Mouse (Mus musculus) hindbrain, embryonic 13.5 days (tissue): Measurements from ENCODE around the gene Trex2. TPM values are rescaled to one million over a fixed set of nuclear protein-coding genes. Genes with fewer than 3 reads are reported as not detected.

Experiments
- ATAC-seq: fragments of 200-750 bp; cut with Nextera tagmentation; 2 replicates; pipeline ENCODE4 v1.8.0; 2017; ENCODE audit warnings: moderate TSS enrichment; ENCODE audit not compliant: low FRiP score
- H3K27ac ChIP-seq: fragments of 300-500 bp; sonication (generic); 2 replicates; pipeline ENCODE4 v1.5.1; 2015; ENCODE audit warnings: inconsistent platforms, mild to moderate bottlenecking, moderate library complexity
- H3K27me3 ChIP-seq: fragments of 300-500 bp; sonication (generic); 2 replicates; pipeline ENCODE4 v1.6.1; 2015; ENCODE audit warnings: mild to moderate bottlenecking, inconsistent platforms
- H3K36me3 ChIP-seq: fragments of 300-500 bp; sonication (generic); 2 replicates; pipeline ENCODE4 v1.6.1; 2015; ENCODE audit warnings: mild to moderate bottlenecking, inconsistent platforms
- H3K4me1 ChIP-seq: fragments of 300-500 bp; sonication (generic); replicated peaks from 2 replicates; pipeline ENCODE4 v1.6.1; 2015; ENCODE audit warnings: inconsistent platforms
- H3K4me2 ChIP-seq: fragments of 300-500 bp; sonication (generic); 2 replicates; pipeline ENCODE4 v1.6.1; 2015; ENCODE audit warnings: inconsistent platforms, mild to moderate bottlenecking, moderate library complexity
- H3K4me3 ChIP-seq: fragments of 300-500 bp; sonication (generic); 2 replicates; pipeline ENCODE4 v1.5.1; 2015; ENCODE audit warnings: mild to moderate bottlenecking, inconsistent platforms
- H3K9ac ChIP-seq: fragments of 300-500 bp; sonication (generic); 2 replicates; pipeline ENCODE4 v1.6.1; 2015; ENCODE audit warnings: mild to moderate bottlenecking, inconsistent platforms
- H3K9me3 ChIP-seq: fragments of 300-500 bp; sonication (generic); 2 replicates; pipeline ENCODE4 v1.6.1; 2016; ENCODE audit warnings: inconsistent platforms
- WGBS: fragments of 180-500 bp; shearing (Covaris S2); methylation state at CpG from one replicate; pipeline ENCODE4 v1.1.7; 2015; 5-methylcytosine and 5-hydroxymethylcytosine counted together
- polyA plus RNA-seq: library from polyadenylated mRNA; unstranded; fragments of >200 nt; fragmentation: Nextera tagmentation; extraction: Ambion mirVana; gene quantifications from 2 replicates; pipeline ENCODE4 v1.2.1, GENCODE M21; 2015

Gene Trex2
- not detected in 2 replicates for polyA plus RNA-seq

DNA sequence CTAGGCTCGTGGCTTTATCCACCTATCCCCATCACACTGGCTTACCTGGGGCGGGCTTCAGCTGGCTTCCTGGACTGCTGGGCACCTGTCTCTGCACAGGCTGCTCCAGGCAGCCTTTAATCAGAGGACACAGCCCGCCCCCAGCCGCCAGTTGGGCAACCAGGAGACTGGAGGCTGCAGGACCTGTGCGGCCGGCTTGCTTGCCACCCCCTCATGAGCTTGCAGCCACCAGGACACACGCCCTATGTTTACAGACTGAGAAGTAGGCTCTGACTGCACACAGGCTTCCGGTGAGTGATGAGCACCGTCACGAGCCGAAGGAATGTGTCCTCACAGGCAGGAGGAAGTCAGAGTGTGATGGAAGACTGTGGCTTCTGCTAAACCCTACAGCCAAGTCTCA, at the start of gene Trex2:
TSS of gene Trex2 (minus strand) at position 93 of the 400 bp plus-strand sequence.
- no peak within 1 kb of the TSS for H3K4me2 ChIP-seq
- no peaks in the 10 kb centered on the region for H3K27me3 ChIP-seq
- WGBS, result 90% methylated on average over 11 of the region's 11 CpGs
- no peak for ATAC-seq
- H3K9ac ChIP-seq, result no peak within 1 kb of the TSS
- peaks cover 17% of the 10 kb centered on the region for H3K36me3 ChIP-seq
- no peaks in the 10 kb centered on the region for H3K9me3 ChIP-seq
- H3K4me3 ChIP-seq, result no peak within 1 kb of the TSS
- H3K4me1 ChIP-seq, result no peaks in the 10 kb centered on the region
- H3K27ac ChIP-seq, result no peak within 1 kb of the TSS

DNA sequence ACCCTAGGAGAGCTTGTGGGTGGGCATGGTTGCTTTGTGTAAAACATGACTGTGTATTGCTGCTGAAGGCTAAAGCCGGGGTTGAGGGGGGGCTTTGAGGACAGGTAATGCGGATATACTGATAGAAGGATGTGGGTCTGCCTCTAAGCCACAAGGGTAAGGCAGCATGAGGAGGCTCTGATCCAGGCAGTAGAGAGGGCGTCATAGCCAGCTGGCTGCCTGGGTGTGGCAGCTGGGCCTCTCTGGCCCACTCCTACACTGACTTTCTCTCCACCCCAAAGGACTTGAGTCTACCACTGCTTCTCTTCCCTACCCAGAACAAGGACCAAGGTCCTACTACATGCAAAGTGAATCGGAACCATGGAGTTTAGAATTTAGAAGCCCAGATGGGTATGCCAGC, 49.7 kb upstream of the Trex2 start:
- H3K4me1 ChIP-seq, result no peaks in the 10 kb centered on the region
- no peak for ATAC-seq
- H3K9me3 ChIP-seq, result no peaks in the 10 kb centered on the region
- no peak overlapping the region for H3K27ac ChIP-seq
- H3K27me3 ChIP-seq, result 0 out of 2 replicates have a peak, but pooled peaks cover 6% of the 10 kb centered on the region
- 94% methylated on average over 4 of the region's 4 CpGs for WGBS
- peak overlapping the region; percentile 23; the same call in 1 of the 2 replicates for H3K4me2 ChIP-seq
- no peak overlapping the region for H3K9ac ChIP-seq
- H3K4me3 ChIP-seq, result no peak overlapping the region
- no peaks in the 10 kb centered on the region for H3K36me3 ChIP-seq

DNA sequence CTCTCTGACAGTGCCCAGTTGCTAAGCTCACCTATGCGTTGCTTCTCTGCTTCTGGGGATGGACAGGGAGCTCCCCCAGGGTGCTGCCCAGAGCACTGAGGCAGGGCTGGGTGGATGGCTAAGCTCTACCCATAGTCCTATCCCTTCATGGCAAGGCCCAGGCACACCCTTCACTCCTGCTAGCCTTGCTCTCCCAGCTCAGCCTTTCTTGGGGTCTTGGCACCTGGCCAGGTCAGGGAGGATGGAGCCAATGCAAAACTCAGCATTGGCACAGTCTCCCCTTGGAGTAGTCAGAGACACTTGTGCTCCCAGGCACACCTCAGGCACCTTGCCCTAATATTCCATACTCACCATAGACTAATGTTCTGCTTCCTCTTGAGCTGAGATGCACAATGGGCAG, 48.9 kb upstream of the Trex2 start:
- H3K4me3 ChIP-seq, result peak overlapping the region; percentile 12; the same call in 1 of the 2 replicates
- no peak overlapping the region for H3K27ac ChIP-seq
- 31% methylated on average over 1 of the region's 1 CpGs for WGBS
- 0 out of 2 replicates have a peak, but pooled peaks cover 6% of the 10 kb centered on the region for H3K27me3 ChIP-seq
- H3K4me2 ChIP-seq, result peak overlapping the region; percentile 23
- H3K36me3 ChIP-seq, result no peaks in the 10 kb centered on the region
- no peak for ATAC-seq
- H3K9ac ChIP-seq, result no peak overlapping the region
- H3K4me1 ChIP-seq, result no peaks in the 10 kb centered on the region
- H3K9me3 ChIP-seq, result no peaks in the 10 kb centered on the region

DNA sequence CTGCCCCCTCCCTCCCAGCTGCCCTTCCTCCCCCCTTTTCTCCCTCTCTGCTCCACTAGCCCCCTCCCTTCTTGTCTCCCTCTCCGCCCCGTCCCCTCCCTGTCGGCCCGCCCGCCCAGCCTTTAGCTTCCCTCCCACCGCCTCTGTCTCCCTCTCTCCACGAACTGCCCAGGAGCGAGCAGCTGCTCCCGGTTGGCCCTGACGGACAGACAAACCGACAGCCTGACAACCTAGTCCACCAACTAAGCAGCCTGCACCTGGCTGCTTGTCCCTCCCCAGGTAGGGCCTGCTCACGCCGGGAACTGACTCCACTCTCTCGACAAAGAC, 48.3 kb upstream of the Trex2 start, which contains the start of gene Bgn:
TSS of gene Bgn (plus strand) at position 119 of the 327 bp plus-strand sequence.
- H3K27me3 ChIP-seq, result 0 out of 2 replicates have a peak, but pooled peaks cover 6% of the 10 kb centered on the region
- peak within 1 kb of the TSS; percentile 12; the same call in 1 of the 2 replicates for H3K4me3 ChIP-seq
- no peaks in the 10 kb centered on the region for H3K4me1 ChIP-seq
- H3K27ac ChIP-seq, result no peak within 1 kb of the TSS
- H3K9ac ChIP-seq, result no peak within 1 kb of the TSS; the same call in 1 of the 2 replicates
- ATAC-seq, result no peak
- H3K36me3 ChIP-seq, result no peaks in the 10 kb centered on the region
- 39% methylated on average over 7 of the region's 14 CpGs for WGBS
- H3K9me3 ChIP-seq, result no peaks in the 10 kb centered on the region
- peak within 1 kb of the TSS; percentile 23 for H3K4me2 ChIP-seq

DNA sequence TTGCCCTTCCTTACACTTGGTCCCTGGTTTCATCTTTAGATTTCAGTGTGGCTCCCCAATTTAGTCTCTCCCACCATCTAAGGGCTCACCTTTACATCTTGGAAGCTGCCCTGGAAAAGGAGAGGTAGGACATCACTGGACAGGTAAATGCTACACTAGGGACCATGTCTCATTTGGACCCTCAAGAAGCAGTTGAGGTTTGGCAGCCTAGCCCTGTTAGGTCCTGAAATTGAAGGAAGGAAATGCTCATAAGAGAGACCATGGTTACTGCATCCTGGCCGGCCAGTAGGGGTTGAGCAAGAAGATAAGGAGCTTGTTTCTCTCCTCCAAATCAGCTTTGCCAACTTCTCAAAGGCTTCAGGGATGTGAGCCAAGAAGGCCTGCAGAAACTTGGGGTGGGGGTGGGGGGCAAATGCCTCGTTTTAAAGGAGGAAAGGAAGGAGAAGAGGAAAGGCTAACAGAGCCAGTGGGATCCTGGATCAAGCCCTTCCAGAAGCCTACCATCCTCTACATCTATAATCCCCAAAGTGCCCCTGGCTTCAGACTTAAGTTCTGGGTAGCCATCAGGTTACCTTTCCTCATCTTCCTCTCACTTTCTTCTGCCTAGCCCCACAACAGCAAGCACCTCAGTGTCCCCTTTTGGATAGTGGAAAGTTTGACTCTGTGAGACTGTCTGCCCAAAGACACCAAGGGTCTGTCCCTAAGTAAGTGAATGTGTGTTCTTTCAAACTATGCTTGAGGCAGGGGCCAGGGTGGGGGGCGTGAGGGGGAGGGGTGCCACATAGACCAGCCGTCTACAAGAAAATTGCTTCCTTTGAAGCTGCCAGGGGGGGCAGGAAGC, 47.7 kb upstream of the Trex2 start:
- H3K4me2 ChIP-seq, result peak overlapping the region; percentile 23; the same call in 1 of the 2 replicates
- 0 out of 2 replicates have a peak, but pooled peaks cover 6% of the 10 kb centered on the region for H3K27me3 ChIP-seq
- no peak overlapping the region for H3K9ac ChIP-seq
- 63% methylated on average over 4 of the region's 4 CpGs for WGBS
- no peaks in the 10 kb centered on the region for H3K9me3 ChIP-seq
- H3K27ac ChIP-seq, result no peak overlapping the region
- H3K36me3 ChIP-seq, result no peaks in the 10 kb centered on the region
- H3K4me1 ChIP-seq, result no peaks in the 10 kb centered on the region
- ATAC-seq, result no peak
- H3K4me3 ChIP-seq, result no peak overlapping the region

DNA sequence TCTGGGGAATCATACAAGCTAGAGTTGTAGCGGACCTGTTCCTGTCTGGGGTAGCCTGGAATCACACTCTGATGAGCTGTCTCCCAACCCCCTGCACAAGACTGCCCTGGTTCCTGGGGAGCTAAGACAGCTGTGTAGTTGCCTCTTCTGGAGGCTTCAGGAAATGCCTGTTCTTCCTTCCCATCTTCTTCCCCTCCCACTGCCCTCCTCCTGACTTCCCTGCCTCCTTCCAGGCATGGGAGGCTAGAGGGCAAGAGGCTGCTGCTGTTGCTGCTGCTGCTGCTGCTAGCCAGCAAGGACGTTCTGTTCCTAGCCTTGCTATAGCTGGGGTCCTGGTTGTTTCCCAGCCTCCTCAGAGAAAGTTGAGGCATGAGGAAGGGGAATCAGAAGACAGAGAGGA, 45.2 kb upstream of the Trex2 start:
- Histone ChIP-seq H3K36me3 (no peaks in the 10 kb centered on the region), H3K4me1 (no peaks in the 10 kb centered on the region), H3K9ac (no peak overlapping the region), H3K4me2 (no peak overlapping the region), H3K4me3 (no peak overlapping the region), H3K9me3 (no peaks in the 10 kb centered on the region), H3K27ac (no peak overlapping the region), H3K27me3 (0 out of 2 replicates have a peak, but pooled peaks cover 3% of the 10 kb centered on the region)
- no peak for ATAC-seq
- WGBS, result 76% methylated on average over 2 of the region's 2 CpGs

DNA sequence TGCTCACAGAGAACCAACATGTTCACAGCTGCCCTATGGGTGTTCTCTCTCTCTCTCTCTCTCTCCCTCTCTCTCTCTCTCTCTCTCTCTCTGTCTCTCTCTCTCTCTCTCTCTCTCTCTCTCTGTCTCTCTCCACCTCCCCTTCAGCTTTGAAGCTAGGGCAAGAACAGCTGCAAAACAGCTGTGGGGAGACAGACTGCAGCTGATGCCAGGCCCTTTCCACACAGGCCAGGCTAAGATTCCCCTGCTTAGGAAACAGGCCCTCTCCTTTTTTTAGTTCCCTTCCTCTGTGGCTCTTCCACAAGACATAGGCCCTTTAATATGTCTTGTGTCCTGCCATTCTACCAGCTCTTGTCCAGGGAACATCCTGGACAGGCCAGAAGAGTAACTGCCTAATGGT, 44.5 kb upstream of the Trex2 start:
- Histone ChIP-seq H3K9me3 (no peaks in the 10 kb centered on the region), H3K4me2 (no peak overlapping the region), H3K9ac (no peak overlapping the region), H3K27ac (no peak overlapping the region), H3K36me3 (no peaks in the 10 kb centered on the region), H3K27me3 (0 out of 2 replicates have a peak, but pooled peaks cover 3% of the 10 kb centered on the region), H3K4me3 (no peak overlapping the region), H3K4me1 (0 out of 2 replicates have a peak, but pooled peaks cover 1% of the 10 kb centered on the region)
- ATAC-seq, result no peak

DNA sequence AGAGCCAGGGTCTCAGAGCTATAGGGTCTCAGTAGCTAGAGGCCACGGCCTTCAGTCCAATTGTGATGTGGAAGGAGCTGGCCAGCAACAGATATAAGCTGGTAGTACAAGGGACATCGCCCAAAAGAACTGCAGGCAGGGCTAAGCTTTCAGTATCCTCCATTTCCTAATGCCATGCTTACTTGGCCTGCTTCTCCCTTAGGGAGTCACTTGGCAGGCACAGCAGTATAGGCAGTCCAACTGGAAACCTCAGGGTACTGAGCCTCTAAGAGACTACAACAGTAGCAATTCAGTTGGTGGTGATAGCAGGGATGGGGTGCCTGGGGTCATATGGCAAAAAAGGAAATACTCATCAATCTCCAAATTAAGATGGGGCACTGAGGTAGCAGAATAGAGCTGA, 42.4 kb upstream of the Trex2 start:
- Histone ChIP-seq H3K27ac (no peak overlapping the region), H3K9me3 (no peaks in the 10 kb centered on the region), H3K9ac (no peak overlapping the region), H3K27me3 (no peaks in the 10 kb centered on the region), H3K4me2 (no peak overlapping the region), H3K4me3 (no peak overlapping the region), H3K36me3 (no peaks in the 10 kb centered on the region), H3K4me1 (0 out of 2 replicates have a peak, but pooled peaks cover 3% of the 10 kb centered on the region)
- ATAC-seq, result no peak
- WGBS, result 92% methylated on average over 2 of the region's 2 CpGs

DNA sequence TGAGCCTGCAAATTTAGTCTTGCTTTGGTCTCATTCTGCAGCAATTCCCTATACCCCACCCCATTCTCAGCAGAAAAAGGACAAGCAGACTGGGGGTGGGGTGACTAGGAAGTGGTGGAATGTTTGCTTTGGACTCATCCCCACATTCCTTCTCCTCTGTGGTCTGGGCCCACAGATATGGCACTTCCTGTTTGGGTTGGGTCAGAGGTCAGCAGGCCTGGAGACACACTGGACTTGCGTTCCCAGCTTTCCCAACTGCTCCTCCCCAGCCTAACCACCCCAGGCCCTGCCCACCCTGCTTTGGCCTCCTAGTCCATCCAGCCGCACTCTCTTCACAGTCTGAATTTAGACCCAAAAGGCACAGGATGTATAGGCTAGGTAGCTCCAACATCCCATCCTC, 41.5 kb upstream of the Trex2 start:
- H3K9me3 ChIP-seq, result no peaks in the 10 kb centered on the region
- no peak overlapping the region for H3K9ac ChIP-seq
- H3K36me3 ChIP-seq, result no peaks in the 10 kb centered on the region
- WGBS, result 85% methylated on average over 2 of the region's 2 CpGs
- H3K4me2 ChIP-seq, result no peak overlapping the region
- ATAC-seq, result no peak
- 0 out of 2 replicates have a peak, but pooled peaks cover 3% of the 10 kb centered on the region for H3K4me1 ChIP-seq
- no peaks in the 10 kb centered on the region for H3K27me3 ChIP-seq
- H3K4me3 ChIP-seq, result no peak overlapping the region
- H3K27ac ChIP-seq, result no peak overlapping the region

DNA sequence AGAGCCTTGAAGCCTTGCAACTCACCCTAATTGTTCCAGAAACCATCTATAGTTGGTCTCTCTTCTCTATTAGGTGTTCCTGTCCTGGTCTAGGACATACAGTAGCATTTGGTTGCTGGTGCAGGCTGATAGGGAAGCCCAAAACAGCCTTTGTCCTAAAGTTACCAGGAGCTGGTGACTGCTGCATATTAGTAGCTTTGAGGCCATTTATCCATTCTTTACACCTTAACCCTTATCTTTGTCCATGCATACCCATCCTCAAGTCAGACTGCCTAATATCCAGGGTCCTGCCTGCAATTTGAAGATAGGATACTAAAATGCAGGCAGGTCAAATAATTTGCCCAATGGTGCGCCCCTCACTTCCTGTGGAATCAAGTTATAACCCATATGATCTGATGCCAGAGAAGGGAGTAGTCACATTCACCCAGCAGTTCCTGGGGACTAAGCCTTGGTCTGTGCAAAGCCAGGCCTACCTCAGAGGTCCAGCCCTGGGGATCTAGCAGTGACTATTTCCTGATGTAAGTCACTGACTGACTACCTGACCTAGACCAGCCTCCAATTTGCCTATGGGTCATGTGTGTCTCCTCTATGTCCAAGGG, 40.6 kb upstream of the Trex2 start:
- H3K36me3 ChIP-seq, result no peaks in the 10 kb centered on the region
- no peak overlapping the region for H3K9ac ChIP-seq
- ATAC-seq, result no peak
- H3K4me3 ChIP-seq, result no peak overlapping the region
- no peaks in the 10 kb centered on the region for H3K9me3 ChIP-seq
- H3K27ac ChIP-seq, result no peak overlapping the region
- H3K4me1 ChIP-seq, result 0 out of 2 replicates have a peak, but pooled peaks cover 3% of the 10 kb centered on the region
- H3K27me3 ChIP-seq, result no peaks in the 10 kb centered on the region
- no peak overlapping the region for H3K4me2 ChIP-seq
- whole genome bisulfite sequencing, result 94% methylated on average over 1 of the region's 1 CpGs

DNA sequence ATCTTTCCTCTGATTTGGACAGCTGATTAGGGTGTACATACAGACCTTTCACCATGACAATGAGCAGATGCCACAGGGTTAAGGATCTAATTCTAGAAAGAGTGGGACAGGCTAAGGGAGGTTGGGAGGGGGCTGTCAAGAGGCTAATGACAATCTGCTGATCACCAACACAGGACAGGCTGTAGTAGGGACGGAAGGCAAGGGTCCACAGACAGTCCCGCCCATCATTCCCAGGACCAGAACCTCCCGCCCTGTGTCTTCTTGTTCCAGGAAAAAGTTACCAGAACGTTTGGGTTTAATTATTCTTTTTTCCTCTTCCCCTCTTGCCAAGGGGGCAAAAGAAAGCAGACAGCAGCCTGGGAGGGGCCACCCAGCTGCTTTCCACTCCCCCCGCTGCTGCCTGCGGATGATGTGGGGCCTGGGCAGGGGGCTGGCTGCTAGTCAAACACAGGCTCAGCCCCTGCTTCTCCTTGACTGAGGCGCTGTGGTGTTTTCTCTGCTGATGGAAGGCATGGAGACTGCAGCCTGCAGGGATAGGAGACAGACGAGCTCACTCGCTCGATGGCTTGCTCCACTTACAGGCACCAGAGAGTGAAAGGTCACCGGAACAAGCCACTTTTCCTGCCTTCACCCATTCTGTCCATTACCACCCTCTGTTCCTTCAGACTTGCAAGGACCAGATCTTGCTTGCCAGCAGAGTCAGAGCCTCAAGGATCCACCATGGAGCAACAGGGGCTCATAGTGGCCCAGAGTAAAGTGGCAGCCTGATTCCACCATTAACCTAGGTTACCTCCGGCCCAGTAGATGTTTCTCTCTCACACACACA, 39.4 kb upstream of the Trex2 start:
- Histone ChIP-seq H3K4me3 (no peak overlapping the region), H3K4me1 (0 out of 2 replicates have a peak, but pooled peaks cover 3% of the 10 kb centered on the region), H3K9ac (no peak overlapping the region), H3K36me3 (no peaks in the 10 kb centered on the region), H3K27ac (no peak overlapping the region), H3K9me3 (no peaks in the 10 kb centered on the region), H3K27me3 (no peaks in the 10 kb centered on the region), H3K4me2 (no peak overlapping the region)
- no peak for ATAC-seq
- 63% methylated on average over 12 of the region's 12 CpGs for WGBS

DNA sequence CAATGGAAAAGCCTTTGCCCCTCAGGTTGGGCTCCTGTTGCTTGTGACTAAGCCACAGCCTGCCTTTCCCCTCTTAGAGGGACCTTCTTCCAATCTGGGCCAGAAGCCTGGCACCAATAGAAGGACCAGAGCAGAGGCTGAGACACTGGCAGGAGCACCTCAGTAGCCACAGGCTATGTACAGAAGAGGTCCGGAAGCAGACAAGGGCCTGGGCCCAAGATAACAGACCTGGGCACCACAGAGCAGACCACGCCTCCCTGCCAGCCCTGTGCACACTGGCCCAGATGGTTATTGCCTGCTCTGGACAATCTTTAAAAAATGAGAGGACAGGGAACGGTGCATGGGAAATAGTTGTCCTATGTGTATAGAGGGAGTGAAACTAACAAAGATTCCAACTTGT, 36.6 kb upstream of the Trex2 start:
- no peak for ATAC-seq
- H3K4me3 ChIP-seq, result no peak overlapping the region
- WGBS, result 87% methylated on average over 3 of the region's 3 CpGs

More for the DNA sequence above, 36.6 kb upstream of the Trex2 start:
- Histone ChIP-seq H3K4me1 (0 out of 2 replicates have a peak, but pooled peaks cover 3% of the 10 kb centered on the region), H3K36me3 (no peaks in the 10 kb centered on the region), H3K27me3 (no peaks in the 10 kb centered on the region), H3K9me3 (no peaks in the 10 kb centered on the region), H3K4me2 (no peak overlapping the region), H3K27ac (no peak overlapping the region), H3K9ac (no peak overlapping the region)
